Mouse (Mus musculus) spleen, adult 18-20 months (tissue): Measurements from ENCODE around the gene Habp2.

ENCODE experiments used
- DNase-seq, 2 experiments: peaks; one replicate each; pipeline ENCODE4 v3.0.0; 2022; ENCODE audit warnings: mixed read lengths in 2 of 2

The Habp2 gene

DNA sequence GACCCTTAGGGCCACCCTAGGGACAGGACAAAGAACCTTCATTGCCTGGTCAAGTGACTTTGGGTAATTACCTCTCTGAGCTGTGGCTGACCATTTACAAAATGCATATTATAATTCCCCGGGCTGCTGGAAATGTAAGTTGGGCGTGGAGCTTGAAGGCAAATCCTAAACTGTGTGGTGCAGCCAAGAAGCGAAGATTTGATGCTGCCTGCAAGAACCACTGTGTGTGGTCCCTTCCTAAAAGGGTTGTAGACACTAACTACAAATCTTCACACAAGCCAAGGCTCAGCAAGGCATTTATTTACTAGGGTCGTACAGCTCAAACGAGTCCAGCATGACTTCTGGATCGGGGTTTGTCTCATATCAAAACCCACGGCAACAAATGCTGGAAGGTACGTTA lies 77.6 kb downstream of the Habp2 start:
- no peak for DNase-seq

DNA sequence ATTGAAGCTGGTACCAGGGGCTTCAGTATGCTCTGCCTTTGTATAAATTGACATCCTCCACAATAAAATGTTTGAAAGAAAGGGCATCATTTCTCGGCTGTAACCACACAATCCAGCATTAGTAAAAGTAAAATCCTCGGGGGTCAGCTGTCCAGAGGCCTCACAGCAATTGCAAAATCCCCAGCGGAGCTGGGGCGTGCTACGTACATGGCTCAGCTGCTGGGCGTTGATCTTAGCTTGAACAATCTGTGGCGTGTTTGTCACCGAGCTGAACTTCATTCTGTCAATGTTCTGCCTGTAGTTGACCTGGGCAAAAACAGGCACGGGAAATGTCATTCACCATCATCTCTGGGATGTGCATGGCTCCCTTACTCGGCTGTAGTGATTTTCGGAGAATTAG lies 79.2 kb downstream of the Habp2 start:
- DNase-seq: no peak

DNA sequence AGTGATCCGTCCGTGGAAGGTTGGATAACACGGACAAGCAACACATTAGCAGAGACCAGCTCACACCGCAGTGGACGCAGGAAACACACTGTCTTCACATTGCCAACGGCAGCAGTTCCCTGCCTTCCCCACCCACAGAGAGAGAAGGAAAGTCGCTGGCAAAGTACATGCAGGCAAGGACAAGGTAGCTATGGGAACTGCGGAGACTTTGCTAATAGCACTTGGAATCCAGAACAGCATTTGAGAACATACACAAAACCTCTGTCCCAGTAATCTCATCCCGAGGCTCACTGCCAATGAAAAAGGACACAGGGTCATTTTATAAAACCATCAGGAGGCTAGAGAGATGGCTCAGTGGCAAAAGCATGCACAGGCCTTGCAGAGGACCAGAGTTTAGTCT lies 79.7 kb downstream of the Habp2 start:
- no peak for DNase-seq

DNA sequence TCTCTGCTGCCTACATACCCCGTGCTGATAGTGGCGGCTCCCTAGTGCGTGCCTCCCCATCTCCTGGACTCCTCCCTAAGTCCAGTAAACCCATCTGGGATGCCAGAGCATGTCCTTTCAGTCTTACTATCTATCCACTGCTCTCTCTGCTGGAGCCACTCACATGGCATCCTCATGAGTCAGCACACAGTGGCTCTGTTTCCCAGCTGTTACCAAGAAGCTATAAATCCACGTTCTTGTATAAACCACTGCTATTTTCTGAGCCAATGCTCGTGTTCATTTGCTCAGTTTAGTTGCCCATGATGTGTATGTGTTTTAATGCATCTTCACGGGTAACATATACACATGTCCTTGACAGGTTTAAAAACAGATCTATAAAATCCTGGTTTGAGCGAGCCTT lies 80.8 kb downstream of the Habp2 start:
- DNase-seq: no peak

DNA sequence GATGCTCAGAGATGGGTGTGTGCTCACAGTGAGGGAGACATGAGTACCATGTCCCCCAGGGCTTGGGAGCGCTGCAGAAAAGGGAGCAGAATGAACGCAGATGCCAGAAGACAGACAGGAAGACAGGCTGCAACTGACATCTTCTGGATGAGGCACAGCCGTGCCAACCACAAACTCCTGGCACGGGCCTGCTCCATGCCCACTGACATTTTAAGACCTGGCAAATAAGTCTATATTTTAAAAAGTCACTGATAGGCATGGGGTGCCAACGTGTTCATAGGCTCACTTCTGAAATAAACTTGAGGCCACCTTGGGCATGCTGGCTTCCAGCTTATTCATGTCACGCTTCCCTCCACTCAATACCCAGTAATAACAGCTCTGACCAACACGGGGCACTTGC lies 82.0 kb downstream of the Habp2 start:
- no peak for DNase-seq
